Mouse (Mus musculus) bone marrow macrophage, adult 2 months (primary cell): ENCODE results near the gene Mvk.

ENCODE experiments used
- CTCF ChIP-seq: IDR thresholded peaks from 2 replicates; pipeline ENCODE4 v1.5.1; 2012; ENCODE audit warnings: low read depth, mild to moderate bottlenecking, low read length, moderate library complexity
- POLR2A ChIP-seq: IDR thresholded peaks from 2 replicates; pipeline ENCODE4 v1.6.1; 2012; ENCODE audit warnings: mild to moderate bottlenecking, low read depth, low read length, borderline replicate concordance

DNA sequence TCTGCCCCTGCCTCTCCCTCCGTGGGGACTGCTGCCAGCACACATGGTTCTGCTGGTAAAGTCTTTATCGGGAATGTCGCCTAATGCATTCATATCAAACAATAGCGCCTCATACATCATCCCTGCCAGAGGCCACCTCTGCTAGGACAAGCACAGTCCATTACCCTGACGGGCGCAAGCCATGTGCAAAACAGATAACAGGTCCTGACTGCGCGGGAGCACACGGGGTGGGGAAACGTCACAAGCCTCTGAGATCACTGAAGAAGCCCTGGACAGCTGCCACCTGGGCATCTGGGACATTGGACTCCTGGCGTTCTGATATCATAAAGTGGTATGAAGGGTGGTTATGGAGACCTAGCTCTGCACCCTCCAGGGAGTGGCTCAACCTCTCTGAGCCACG lies 63.3 kb downstream of the Mvk start:
- TF ChIP-seq POLR2A (no peak), CTCF (no peak)
